Mouse (Mus musculus) fibroblast of lung, adult 2 months (primary cell): ENCODE data around the gene Mcur1.
A peak's percentile ranks its signal among the peaks of the same experiment; 100 is the strongest.

Experiments used
- DNase-seq: peaks from one replicate; pipeline ENCODE4 v3.0.0-alpha.2; 2011; ENCODE audit warnings: low read depth

Gene Mcur1

DNA sequence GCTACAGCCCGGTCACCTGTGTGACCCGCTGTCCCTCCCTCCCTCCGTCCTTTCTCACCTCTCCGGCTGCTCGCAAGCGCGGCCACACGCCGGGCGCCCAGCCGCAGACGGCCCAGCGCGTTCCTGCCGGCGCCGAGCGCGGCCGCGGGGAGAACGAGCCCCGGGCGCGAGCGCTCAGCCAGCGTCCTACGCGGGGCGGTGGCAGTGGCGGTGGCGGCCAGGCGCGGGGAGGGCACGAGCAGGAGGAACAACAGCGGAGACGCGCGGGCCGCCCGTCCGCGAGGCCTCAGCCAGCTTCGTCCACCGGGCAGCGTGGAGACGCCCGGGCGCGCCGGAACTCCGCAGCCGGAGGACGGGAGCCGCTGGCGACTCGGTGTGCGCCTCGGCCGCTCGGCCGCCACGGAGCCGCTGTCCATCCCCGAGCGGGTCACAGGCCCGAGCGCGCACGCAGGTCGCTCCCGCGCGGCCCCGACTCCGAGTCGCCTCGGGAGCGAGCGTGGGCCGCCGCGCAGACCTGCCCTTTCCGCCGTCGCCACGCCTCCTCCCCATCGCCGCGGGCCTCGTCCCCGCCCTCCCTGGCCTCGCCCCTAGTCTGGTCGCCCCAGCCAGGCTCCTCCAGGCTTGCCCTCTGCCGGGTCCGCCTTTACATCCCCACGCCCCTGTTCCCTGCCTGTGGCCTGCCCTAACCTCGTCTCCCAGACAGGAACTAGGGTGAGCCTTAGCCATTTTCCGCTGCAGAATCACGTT, at the start of gene Mcur1:
Mcur1 (minus strand) TSS at position 481 of the 747 bp plus-strand sequence.
- peak; percentile 86 for DNase-seq

DNA sequence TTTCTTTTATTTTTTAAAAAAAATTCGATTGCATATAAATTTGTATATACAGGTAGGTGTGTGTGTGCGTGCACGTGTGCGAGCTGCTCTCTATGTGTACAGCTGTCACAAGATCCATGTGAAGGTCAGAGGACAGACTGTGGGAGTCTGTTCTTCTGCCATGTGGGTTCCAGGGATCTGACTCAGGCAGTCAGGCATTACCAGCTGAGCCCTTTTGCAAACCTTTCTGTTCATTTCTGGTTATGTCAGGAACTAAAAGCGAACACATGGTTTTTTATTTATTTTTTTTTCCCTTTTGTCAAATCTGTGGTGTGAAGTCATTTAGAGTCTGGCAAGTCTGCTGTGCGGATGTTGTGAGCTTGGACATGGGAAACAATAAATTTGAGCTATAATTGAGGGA, 48.9 kb upstream of the Mcur1 start:
- no peak for DNase-seq

DNA sequence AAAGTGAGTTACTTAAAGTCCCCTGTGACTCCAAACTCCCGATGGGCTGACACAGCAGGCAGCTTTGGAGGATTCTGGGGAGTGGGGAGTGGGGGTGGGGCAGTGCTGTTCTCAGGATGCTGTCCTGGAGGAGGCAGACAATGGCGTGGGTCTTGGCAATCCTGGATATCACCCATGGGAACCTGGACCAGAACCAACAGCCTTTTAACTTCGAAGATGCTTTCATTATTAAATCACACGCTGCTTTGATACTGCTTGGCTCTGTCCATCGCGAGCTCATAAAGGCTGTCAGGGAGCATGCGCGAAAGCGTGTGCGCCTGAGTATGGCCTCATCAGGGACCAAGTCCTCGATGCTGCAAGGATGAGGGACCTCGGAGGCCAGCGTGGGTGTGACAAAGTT, 43.1 kb upstream of the Mcur1 start:
- no peak for DNase-seq

DNA sequence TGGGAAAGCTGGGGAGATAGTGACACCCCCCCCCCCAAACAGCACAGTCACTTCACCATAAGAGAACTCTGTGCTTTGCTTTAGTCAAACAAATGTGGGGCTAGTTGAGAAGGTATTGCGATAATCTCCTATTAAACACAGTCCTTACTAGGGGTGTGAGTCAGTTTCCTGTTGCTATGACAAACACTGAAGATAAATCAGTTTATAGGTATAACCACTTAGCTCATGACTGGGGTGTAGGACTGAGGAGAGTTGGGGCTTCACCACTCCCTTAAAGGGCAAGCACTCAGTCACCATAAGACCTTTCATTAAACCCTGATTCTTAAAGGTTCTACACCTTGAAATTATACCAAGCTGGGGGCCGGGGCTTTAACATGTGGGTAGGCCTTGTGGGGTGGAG, 42.4 kb upstream of the Mcur1 start:
- DNase-seq: no peak

DNA sequence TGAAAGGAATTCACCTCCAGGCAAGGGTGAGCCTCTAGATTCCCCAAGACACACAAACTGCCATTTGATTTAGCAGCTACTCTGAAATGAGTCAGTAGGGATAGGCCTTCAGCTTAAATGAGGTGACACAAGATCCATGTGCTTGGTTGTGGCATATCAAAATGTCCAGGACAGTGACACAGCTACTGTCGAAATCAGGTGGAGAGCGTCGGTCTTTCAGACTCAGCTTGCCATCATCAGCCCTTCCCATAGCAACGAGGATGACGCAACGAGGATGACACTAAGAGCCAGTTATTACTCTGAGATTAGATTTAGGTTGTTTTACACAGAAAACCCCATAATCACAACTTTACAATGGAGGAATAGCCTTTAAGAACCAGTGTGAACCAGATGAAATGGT, 41.0 kb upstream of the Mcur1 start:
- no peak for DNase-seq

DNA sequence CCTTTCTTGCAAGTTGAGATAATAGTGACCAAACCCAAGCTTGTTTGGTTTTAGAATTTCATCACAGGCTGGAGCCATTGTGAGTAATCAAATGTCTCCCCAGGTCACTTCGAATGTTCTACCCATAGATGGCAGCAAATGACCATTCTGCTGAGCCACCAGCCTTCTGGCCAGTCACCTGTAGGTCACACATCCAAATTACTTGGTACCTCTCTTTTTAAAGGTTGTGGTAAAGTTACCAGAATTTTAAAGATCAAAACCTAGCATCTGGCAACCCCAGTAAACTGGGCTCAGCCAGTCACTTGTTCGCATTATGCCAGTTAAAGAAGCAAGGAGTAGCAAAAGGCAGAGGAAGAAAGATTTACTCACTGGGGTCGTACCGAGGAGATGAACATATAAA, 35.9 kb upstream of the Mcur1 start:
- DNase-seq: peak; percentile 40

DNA sequence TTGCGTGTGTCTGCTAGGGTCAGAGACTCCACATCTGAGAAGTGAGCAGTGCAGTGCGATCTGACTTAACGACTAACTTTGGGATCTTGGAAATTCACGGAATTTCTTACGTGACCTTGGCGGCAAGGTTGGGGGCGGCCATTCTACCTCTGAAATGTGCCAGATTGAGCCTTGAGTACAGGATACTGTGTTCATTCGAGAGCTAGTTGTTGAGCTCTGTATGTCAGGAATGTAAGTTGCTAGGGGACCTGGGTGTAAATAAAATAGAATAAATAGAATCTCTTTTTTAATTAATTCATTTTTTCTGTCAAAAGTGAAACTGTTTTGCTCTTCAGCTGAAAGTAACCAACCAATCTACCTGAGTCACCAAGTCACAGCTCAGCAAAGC, 32.7 kb upstream of the Mcur1 start:
- DNase-seq: no peak

DNA sequence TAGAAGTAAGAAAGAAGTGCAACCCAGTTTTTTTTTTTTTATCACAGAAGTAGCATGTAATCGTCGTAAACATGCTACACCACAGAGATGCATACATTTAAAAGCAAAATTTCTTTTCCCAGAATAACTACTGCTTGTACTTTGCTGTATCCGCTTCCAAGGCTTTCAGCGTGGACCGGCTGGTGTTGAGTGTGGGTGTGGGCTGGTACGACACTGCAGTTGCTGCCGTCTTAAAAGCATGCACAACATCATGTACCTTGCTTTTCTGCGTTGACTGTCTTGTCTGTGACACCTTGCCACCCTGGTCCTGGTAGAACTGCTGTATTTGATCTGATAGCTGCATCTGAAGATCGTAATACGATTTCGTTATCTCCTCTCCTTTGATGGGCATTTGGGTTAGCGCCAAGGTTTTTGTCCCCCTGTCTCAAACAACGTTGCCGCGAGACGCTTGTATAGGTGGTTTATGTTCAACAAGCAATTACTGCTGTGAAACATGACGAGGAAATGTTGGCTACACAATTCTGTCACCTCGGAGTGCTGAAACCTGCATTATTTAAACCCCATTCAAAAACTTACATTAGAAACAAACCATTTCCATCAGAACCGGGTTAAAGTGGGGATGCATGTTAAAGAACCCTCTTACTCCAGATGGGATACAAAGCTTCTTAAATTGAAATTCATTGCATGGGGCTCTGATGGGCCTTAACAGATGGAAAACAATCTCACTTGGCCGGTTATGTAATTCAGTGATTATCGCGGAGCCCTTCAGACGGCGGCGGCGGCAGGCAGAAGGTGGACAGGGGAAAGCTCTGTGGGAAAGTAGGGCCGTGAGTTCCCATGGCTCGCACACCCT, 32.1 kb upstream of the Mcur1 start:
- no peak for DNase-seq

DNA sequence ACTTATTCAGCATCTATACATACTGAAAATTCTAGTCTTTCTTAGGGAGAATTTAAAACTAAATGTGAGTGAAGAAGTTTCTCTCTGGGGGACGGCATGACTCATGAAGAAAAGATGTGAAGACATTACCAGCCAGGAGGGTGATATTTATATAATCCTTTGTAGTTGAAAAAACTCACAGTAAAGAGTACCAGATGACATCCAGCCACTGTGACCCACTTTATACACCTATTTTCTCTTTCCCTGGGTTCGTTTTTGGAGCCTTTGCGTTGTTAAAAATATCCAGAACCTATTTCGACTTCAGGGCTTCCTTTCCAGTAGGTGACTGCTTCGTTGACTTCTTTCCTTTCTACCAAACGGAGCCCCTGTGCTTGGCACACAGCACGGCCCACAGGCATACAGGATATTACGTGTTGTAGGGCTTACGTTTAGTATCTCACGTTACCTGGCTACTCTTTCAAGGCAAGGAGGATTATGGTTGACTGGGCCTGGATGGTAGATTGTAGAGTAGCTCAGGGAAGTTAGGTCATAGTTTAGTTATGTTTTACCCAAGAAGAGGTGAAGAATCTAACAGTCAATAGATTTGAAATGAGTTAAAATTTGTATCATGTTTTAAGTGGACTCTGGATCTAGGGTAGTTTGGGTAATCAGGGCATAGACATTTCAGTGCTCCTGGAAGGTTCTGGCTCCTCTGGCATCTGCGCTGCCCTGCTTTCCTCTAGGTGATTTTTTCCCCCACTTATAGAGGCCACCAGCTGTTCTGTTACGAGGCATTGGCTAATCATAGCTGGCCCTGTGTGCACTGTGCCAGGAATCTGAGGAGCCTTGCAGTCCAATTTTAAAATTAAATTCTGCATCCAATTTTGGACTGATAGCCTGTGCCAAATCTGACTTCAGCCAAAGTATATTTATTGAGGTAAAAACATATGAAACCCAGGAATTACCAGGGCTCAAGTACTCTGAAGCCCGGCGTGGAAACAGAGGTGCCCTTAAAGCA, 28.2 kb upstream of the Mcur1 start:
- no peak for DNase-seq

DNA sequence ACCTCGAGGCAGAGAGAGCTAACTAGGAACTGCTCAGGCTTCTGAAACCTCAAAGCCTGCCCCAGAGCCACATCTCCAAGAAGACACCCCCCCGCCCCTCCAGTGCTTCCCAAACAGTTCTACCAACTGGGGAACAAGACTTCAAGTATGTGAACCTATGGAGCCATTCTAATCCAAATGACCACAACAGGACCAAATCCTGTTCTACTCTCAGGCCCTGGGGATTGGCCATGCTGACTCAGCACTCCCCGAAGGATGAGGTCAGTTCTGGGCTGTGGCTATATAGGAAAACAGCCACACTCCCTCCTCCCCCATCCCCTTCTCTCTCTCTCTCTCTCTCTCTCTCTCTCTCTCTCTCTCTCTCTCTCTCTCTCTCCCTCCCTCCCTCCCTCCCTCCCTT, 27.0 kb upstream of the Mcur1 start:
- no peak for DNase-seq

DNA sequence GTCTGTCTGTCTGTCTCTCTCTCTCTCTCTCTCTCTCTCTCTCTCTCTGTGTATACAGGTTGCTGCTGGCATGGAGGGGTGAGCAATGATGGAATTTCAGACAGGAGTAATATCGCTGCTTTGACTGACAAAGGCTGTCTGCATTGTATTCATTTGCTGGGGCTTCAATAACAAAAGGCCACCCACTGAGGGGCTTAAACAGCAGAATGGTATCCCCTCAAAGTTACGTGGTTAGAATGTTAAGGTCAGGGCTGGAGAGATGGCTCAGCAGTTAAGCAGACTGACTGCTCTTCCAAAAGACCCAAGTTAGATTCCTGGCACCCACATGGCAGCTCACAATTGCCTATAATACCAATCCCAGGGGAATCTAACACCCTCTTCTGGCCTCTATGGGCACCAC, 25.3 kb upstream of the Mcur1 start:
- no peak for DNase-seq

DNA sequence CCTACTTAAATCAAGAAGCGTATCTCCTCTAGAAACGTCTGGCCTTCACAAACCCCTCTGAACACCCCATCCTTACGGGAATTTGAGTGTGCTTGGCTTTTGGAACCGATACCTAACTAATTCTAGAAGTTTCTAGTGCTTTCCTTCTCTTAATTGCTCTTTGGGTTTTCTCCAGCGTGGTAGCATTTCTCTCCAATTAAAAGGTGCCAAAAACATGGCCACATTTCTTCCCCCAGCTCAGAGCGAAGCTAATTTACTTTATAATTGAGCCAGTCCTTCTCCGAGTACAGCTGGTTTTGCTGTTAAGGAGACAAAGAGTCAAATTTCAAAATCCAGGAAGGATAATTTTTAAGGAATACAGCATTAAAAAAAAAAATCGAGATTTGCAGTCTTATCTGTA, 23.5 kb upstream of the Mcur1 start:
- no peak for DNase-seq

DNA sequence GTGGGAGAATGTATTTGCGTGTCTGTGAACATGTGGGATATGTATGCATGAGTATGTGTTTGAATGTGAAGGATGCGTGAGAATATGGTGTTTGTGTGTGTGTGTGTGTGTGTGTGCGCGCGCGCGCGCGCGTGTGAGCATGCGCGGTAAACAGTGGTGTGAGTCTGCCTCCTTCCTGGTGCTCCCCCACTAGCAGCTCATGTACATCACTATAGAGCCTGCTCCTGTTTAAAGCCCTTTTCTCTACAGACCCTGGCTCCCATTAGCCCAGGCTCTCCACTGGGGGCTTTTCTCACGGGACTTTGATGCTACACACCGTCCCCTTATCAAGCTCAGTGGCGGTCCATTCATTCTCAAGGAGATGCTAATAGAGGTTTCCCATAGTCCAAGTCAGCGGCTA, 23.0 kb upstream of the Mcur1 start:
- no peak for DNase-seq

DNA sequence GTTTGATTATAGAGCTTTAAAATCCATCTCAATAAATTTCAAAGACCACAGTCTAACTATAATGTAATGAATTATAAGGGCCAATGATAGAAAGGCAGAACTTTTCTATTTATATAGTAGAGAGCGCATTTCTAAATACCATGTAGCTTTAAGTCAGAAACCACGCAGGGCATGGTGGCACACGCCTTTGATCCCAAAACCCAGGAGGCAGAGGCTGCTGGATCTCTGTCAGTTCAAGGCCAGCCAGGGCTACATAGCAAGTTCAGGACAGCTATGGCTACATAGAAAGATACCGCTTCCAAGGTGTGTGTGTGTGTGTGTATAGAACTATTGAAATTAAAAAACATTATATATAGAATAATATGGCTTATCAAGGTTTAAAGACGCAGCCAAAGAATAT, 20.7 kb upstream of the Mcur1 start:
- no peak for DNase-seq

DNA sequence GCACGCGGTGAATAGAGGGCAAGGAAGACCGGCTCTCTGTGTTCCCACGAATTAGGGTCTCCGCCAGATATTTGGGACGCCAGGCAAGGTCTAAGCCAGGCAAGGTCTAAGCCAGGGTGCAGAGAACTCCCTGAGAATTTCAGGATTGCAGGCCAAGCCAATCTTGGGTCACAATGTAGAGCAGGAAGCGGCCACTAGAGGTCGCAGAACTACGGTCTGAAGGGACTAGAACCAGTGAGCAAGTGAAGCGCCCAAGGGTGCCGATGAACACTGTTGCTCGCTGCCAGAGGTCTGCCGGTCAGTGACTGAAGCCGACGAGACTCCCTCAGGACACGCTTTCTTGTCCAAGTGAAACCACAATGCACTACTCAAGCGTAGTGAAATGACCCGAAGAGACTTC, 19.7 kb upstream of the Mcur1 start:
- DNase-seq: no peak

DNA sequence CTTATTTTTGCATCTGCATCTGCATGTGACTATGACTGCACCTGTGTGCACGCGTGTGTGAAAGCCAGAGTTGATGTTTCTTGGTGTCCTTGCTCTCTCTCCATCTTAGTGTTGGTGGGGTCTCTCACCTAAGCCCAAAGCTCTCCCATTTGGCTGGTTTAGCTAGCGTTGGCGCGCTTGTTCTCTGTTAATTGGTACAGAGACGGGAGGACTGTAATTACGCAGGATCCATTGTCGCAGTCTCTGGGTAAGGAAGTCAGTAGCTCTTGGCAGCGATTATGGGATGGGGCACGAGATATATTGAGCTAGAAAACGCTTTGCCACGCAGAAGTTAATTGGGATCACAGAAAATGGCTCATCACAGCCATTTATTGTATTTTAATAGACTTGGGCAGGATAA, 17.8 kb upstream of the Mcur1 start:
- DNase-seq: no peak

DNA sequence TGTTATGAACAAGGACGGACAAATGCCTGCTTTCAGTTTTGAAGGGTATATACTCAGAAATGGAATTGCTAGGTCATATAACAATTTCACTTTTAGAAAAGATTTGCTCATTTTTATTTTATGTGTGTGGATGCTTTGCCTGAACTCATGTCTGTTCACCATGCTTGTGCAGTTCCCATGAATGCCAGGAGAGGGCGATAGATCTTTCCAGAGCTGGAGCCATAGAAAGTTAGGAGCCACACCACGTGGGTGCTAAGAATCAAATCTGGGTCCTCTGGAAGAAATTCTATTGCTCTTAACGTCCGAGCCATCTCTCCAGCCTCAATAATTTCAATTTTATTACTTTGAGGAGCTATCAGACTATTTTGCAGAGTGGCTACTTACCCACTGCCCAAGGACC, 17.3 kb upstream of the Mcur1 start:
- no peak for DNase-seq

DNA sequence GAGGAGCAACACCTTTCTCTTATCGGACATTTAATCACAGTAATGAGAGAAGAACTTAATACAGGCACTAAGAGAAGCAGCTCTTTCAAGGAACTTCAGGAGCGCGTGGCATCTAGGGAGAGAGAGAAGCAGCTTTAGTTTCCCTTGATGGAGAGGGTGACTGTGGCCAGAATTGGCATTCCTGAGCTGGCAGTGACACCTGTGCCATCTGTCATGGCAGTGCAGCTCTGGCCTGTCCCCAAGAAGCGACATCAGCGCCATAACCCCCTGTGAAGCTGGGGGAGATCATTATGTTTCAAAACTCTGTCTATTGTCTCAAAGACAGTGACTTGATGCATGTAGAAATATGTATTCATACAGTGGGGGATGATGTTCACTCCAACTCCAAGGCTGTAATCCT, 15.4 kb upstream of the Mcur1 start:
- DNase-seq: no peak

DNA sequence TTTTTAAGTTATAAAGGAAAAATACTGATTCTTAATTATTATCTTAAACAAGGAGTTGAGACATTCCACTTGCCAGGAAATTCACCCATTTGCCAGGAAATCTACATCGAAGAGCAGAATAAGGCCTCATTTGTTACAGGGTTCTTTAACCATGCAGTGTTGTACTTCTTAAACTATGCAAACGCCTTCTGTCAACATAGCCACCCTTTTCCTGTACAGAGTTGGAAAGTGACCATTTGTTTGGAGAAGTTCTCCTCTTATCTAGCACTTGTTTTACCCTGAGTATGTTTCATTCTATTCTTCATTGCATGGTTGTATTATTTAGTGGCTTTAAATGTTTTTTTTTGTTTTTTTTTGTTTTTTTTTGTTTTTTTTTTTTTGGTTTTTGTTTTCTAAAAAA, 14.0 kb upstream of the Mcur1 start:
- no peak for DNase-seq

DNA sequence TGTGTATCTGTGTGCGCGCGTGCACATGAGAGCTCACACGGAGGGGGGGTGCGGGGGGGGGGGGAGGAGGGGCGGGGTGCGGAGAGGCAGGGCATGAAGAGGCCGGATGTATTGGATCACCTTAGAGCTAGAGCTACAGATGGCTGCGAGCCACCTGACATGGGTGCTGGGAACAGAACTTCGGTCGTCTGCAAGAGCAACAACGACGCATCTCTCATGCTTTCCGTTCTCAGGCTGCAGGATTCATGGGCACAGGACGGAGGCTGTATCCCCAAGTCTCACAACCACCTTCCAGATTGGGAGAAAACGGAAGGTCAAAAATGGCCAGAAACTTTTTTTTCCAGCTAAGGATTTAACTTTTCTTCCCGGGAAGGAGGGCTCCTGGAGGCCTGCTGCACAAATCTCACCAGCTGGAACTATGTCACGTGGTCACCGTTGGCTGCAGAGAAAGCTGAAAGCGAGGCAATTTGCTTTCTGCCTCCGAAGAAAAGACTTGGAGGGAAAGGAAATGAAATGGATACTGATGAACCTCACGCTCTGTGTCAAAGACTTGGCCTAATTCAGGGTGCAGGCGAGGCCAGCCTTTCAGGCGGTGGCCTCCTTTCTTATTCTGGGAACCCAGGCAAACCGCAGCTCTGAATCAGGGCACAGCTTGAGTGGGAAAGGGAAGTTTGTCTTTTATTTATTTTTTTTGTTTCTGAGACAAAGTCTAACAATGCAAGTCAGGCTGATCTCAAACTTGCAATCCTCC, 7.3 kb upstream of the Mcur1 start:
- peak; percentile 75 for DNase-seq

DNA sequence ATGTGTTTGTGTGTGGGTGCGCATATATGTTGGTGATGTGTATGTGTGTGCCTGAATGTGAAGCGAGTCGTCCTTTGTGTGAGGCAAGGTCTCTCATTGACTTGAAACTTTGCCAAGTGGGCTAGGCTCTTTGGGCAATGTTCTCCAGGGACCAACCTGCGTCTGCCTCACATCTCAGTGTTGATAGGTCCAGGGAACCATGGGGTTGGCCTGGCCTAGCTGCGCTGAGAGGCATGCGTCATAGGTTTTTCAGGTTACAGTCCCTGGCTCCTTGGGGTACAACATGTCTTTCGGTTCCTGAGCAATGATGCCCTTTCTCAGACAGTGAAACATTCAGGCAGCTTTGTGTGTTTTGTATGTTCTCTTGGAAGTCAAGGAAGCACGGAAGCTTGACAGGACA, 6.2 kb upstream of the Mcur1 start:
- DNase-seq: no peak

DNA sequence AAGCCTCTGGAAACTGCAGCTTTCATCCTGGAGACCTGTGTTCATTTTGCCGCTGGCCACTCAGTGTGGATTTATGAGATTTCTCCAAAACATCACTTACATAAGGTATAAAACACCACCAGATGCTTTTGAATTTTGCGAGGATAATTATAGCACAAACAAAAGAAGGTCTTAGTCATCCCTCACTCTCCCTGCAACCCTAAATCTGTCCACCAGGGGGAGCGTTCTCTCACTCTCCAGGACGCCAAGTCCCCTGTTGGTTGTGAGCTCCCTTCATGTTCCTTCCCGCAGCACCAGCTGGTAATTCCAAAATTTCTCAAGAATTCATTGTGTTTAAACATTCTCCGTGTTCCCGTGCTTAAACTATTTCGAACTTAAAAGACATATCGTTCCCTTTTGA, 5.4 kb upstream of the Mcur1 start:
- peak; percentile 85 for DNase-seq
